Mouse (Mus musculus) ES-E14 (cell line): ENCODE results near the gene Slc38a10. TPM values are rescaled to one million over a fixed set of nuclear protein-coding genes. Genes with fewer than 3 reads are reported as not detected.

Experiments used
- DNase-seq: peaks from one replicate; pipeline ENCODE4 v3.0.0-alpha.2; 2013; ENCODE audit warnings: low read depth, low spot score
- H3K27ac ChIP-seq: 2 replicates; pipeline ENCODE4 v1.5.1; 2012; ENCODE audit warnings: low read depth, mild to moderate bottlenecking, low read length, moderate library complexity, mixed read lengths; ENCODE audit not compliant: poor library complexity, insufficient read depth, severe bottlenecking
- H3K36me3 ChIP-seq: 2 replicates; pipeline ENCODE4 v1.6.1; 2012; ENCODE audit warnings: mild to moderate bottlenecking, low read length, moderate library complexity, mixed read lengths; ENCODE audit not compliant: control insufficient read depth, poor library complexity, insufficient read depth, severe bottlenecking
- H3K4me1 ChIP-seq, 2 experiments: fragments of 150-350 bp in 1 of 2; sonication (generic) in 1 of 2; 2 replicates each; pipeline ENCODE4 v1.6.1; 2012; ENCODE audit warnings: low read length in 2 of 2, mild to moderate bottlenecking in 1 of 2, mixed read lengths in 1 of 2; ENCODE audit not compliant: control insufficient read depth in 2 of 2, insufficient read depth in 2 of 2, poor library complexity in 1 of 2
- H3K4me3 ChIP-seq, 2 experiments: fragments of 150-350 bp in 1 of 2; sonication (generic) in 1 of 2; 2 replicates each; pipeline ENCODE4 v1.5.1; 2012; ENCODE audit warnings: low read length in 2 of 2, low read depth in 1 of 2, mild to moderate bottlenecking in 1 of 2, mixed read lengths in 1 of 2; ENCODE audit not compliant: insufficient read depth in 1 of 2, poor library complexity in 1 of 2, severe bottlenecking in 1 of 2
- H3K9ac ChIP-seq: 2 replicates; pipeline ENCODE4 v1.6.1; 2012; ENCODE audit warnings: low read depth, mild to moderate bottlenecking, low read length, mixed read lengths; ENCODE audit not compliant: poor library complexity, insufficient read depth, severe bottlenecking
- H3K9me3 ChIP-seq: fragments of 150-350 bp; sonication (generic); 2 replicates; pipeline ENCODE4 v1.6.1; 2012; ENCODE audit warnings: low read depth, mild to moderate bottlenecking, low read length; ENCODE audit not compliant: control insufficient read depth, insufficient read depth
- CHD2 ChIP-seq: IDR thresholded peaks from 2 replicates; pipeline ENCODE4 v1.6.1; 2014; ENCODE audit warnings: mild to moderate bottlenecking, low read depth, low read length, inconsistent platforms
- HCFC1 ChIP-seq: IDR thresholded peaks from 2 replicates; pipeline ENCODE4 v1.6.1; 2012; ENCODE audit warnings: low read length, inconsistent platforms, borderline replicate concordance; ENCODE audit not compliant: insufficient read depth
- MAFK ChIP-seq: IDR thresholded peaks from 2 replicates; pipeline ENCODE4 v1.6.1; 2014; ENCODE audit warnings: mild to moderate bottlenecking, low read depth, low read length, inconsistent platforms; ENCODE audit not compliant: insufficient read depth
- ZC3H11A ChIP-seq: IDR thresholded peaks from 2 replicates; pipeline ENCODE4 v1.6.1; 2012; ENCODE audit warnings: low read depth, mild to moderate bottlenecking, inconsistent platforms, low read length, borderline replicate concordance
- ZNF384 ChIP-seq: IDR thresholded peaks from 2 replicates; pipeline ENCODE4 v1.6.1; 2012; ENCODE audit warnings: low read depth, low read length, inconsistent platforms
- in situ Hi-C, 2 experiments: fragments of 600-800 bp; cut with MboI; formaldehyde crosslinking; loops; one replicate each; pipeline ENCODE4 v1.15.1; 2025; ENCODE audit warnings: low sequenced_read_pairs in 2 of 2, inconsistent platforms in 1 of 2; ENCODE audit not compliant: unreplicated experiment in 2 of 2
- total RNA-seq: library from RNA; depleted of rRNA; stranded (reverse); fragments of 300-350 nt; gene quantifications from 2 replicates; pipeline ENCODE4 v1.2.3, GENCODE M21; 2012

The Slc38a10 gene
- total RNA-seq, 1 experiment, result 146 TPM

DNA sequence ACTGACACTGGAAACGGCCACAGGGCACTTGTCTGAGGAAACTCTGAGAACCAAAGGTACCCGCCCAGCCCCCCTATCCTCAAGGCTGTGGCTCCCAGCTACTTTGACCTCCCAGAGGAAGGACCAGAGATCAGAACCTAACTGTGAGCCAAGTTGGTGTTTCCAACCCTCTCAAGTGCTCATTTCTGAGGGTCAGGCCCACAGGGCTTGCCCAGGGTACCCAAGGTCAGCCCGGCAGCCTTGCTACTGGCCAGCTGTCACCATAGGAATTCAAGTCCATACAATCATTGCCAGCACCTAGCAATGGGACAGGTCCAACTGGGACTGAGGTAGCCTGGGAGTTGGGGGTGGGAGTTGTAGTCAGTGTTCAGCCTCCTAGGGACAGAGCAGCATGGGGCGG is 60.5 kb downstream of the Slc38a10 start:
- no peak overlapping the region for H3K4me3 ChIP-seq
- H3K36me3 ChIP-seq, result peaks cover 37% of the 10 kb centered on the region; the same call in 1 of the 2 replicates
- peaks cover 4 to 10% of the 10 kb centered on the region in 2 experiments; a peak in 2 of 4 replicates for H3K4me1 ChIP-seq
- TF ChIP-seq ZNF384 (no peak), HCFC1 (no peak), MAFK (no peak), CHD2 (no peak), ZC3H11A (no peak)
- in situ Hi-C loops, result no loop called here
- H3K27ac ChIP-seq, result no peak overlapping the region
- H3K9me3 ChIP-seq, result no peaks in the 10 kb centered on the region
- no peak for DNase-seq
- H3K9ac ChIP-seq, result no peak overlapping the region

DNA sequence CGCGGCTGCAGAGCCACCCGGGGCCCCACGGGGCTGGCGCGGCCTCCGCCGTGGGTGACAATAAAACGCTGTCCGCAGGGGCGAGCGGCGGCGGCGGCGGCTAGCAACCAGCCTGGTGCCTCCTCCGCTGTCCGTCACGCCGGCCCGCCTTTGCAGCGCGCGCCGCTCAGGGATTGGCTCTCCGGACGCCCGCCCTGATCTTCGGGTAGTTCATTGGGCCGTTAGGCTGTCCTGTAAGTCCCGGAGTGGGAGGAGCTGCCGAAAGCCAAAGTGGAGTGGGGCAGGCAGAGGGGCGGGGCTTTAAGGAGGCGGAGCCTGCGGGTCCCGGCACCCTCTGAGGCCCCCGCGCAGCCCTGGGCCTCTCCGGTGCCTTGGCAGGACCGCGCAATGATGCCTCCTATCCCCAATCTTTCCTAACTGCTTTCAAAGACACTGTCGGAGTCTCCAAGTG is 64.4 kb downstream of the Slc38a10 start, which contains the start of gene Cep131:
Gene Cep131, minus strand, starts transcription at position 126 of the 451 bp plus-strand sequence.
- DNase-seq, result peak; percentile 96
- in situ Hi-C loops, result no loop called here
- Histone ChIP-seq H3K9me3 (no peaks in the 10 kb centered on the region), H3K4me1 (peaks cover 4 to 11% of the 10 kb centered on the region in 2 experiments; a peak in 3 of 4 replicates), H3K4me3 (peak within 1 kb of the TSS; percentile 88 to 94), H3K9ac (peak within 1 kb of the TSS; percentile 88), H3K27ac (no peak within 1 kb of the TSS), H3K36me3 (peaks cover 14% of the 10 kb centered on the region; the same call in 1 of the 2 replicates)
- TF ChIP-seq MAFK (no peak), HCFC1 (no peak), ZNF384 (no peak), ZC3H11A (no peak), CHD2 (peak; percentile 86)

DNA sequence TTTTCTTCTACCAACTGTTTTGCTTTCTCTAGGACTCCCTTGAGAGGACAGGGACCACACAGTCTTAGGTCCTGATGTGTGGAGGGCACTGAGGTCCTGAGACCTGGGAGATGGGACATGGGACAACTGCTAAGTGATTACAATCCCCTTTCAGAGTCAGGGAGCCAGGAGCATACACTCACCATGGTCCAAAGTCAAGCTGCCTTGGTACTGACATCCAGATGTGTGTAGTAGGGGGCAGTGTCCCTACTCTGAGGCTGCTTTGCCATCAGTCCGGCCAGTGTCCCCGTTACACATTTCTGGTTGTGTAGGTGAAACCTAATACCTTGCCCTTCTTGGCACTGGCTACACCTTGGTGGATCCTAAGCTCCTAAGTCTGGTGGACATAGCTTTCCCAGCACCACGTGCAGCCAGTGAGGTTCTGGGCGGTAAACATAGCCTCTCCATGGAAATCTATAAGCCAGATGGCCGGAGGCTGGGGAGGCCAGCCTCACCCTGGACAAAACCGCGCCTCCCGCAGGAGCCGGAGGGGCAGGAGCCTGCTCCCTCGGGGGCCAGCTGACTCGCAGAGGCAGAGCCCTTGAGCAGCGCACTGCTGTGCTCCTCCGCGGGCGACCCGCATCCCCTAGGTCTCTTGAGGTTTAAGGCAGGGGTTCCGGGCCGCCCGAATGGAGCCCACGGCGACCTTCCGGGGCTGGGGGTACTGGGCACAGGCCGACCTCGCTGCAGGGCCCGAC is 65.1 kb downstream of the Slc38a10 start:
- H3K4me1 ChIP-seq, result peaks cover 4 to 11% of the 10 kb centered on the region in 2 experiments; a peak in 3 of 4 replicates
- peak overlapping the region; percentile 88 for H3K9ac ChIP-seq
- in situ Hi-C loops, result no loop called here
- H3K27ac ChIP-seq, result no peak overlapping the region
- H3K4me3 ChIP-seq, result peak overlapping the region; percentile 88 to 94
- H3K36me3 ChIP-seq, result peaks cover 9% of the 10 kb centered on the region; the same call in 1 of the 2 replicates
- TF ChIP-seq CHD2, result no peak
- TF ChIP-seq MAFK, result no peak
- no peak for TF ChIP-seq ZC3H11A
- no peak for TF ChIP-seq HCFC1
- no peak for TF ChIP-seq ZNF384
- DNase-seq, result no peak
- H3K9me3 ChIP-seq, result no peaks in the 10 kb centered on the region

DNA sequence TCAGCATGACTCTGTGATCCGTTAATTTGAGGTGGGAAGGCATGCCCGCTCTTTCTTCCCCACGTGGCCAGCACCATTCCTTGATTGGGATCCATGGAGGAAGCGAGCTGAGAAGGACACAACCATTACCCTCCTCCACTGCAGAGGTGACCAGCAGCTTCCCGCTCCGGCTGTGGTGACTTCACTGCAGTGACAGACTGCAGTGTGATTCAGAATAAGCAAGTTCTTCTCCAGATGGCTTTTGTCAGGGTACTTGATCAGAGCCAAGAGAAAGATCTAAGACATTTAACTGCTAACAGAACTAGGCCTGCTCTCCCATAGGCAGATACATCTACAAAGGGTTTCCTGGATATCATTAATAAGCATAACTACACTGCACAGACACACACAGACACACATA is 70.9 kb downstream of the Slc38a10 start:
- no peak overlapping the region for H3K27ac ChIP-seq
- no peaks in the 10 kb centered on the region for H3K9me3 ChIP-seq
- in situ Hi-C loops, result no loop called here
- no peak overlapping the region for H3K4me3 ChIP-seq
- TF ChIP-seq HCFC1 (no peak), MAFK (no peak), ZC3H11A (no peak), CHD2 (no peak), ZNF384 (no peak)
- H3K4me1 ChIP-seq, result peaks cover 2 to 8% of the 10 kb centered on the region in 2 experiments; a peak in 2 of 4 replicates
- peaks cover 26% of the 10 kb centered on the region; the same call in 1 of the 2 replicates for H3K36me3 ChIP-seq
- no peak for DNase-seq
- no peak overlapping the region for H3K9ac ChIP-seq
